Mouse (Mus musculus) liver, postnatal 0 days (tissue): ENCODE measurements around the gene Ptger2.

ENCODE experiments used
- CTCF ChIP-seq: sonication (generic); IDR thresholded peaks from 2 replicates; pipeline ENCODE4 v1.5.1; 2016; ENCODE audit warnings: antibody characterized with exemption, low read depth
- EP300 ChIP-seq: IDR thresholded peaks from 2 replicates; pipeline ENCODE4 v1.6.1; 2016; ENCODE audit warnings: antibody characterized with exemption, low read depth, mild to moderate bottlenecking

- no peak for TF ChIP-seq CTCF
- TF ChIP-seq EP300: no peak
Observed at GRCm38 (mm10) chr14:45051116-45051515, 63.1 kb downstream of the Ptger2 start.
